Mouse (Mus musculus): ENCODE measurements around the gene Ush1g. TPM values are rescaled to one million over a fixed set of nuclear protein-coding genes. Genes with fewer than 3 reads are reported as not detected.

Ush1g gene
- polyA plus RNA-seq, 1 experiment, result not detected

DNA sequence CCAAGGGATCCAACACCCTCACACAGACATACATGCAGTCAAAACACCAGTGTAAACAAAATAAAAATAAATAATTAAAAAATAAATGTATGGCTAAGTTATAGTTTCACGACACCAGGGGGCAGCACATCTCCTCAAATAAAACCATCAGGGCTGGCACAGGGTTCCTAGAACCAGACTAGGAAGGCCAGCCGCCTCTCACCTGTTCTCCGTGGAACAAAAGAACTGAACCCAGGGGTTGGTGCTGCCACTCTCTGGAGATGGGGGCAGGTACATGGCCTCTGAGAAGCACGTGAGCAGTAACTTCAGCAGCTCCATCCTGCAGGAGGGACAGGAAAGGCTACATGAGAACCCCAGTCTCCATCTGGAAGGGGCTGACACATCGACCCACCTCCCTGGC, 36.6 kb upstream of the Ush1g start:
- H3K27ac ChIP-seq (ENCODE audit: insufficient read depth, low read depth, low read length), result no peak overlapping the region
- no peak overlapping the region for H3K4me3 ChIP-seq (ENCODE audit: insufficient read depth, low read length)
- no peak for TF ChIP-seq CTCF (IDR thresholded peaks at IDR 0.05; ENCODE audit: low read depth, low read length)
- TF ChIP-seq POLR2A (IDR thresholded peaks at IDR 0.05; ENCODE audit: borderline replicate concordance, low read depth, low read length), result no peak
- peaks cover 2% of the 10 kb centered on the region; the same call in 1 of the 2 replicates for H3K4me1 ChIP-seq (ENCODE audit: control insufficient read depth, insufficient read depth, low read length)

DNA sequence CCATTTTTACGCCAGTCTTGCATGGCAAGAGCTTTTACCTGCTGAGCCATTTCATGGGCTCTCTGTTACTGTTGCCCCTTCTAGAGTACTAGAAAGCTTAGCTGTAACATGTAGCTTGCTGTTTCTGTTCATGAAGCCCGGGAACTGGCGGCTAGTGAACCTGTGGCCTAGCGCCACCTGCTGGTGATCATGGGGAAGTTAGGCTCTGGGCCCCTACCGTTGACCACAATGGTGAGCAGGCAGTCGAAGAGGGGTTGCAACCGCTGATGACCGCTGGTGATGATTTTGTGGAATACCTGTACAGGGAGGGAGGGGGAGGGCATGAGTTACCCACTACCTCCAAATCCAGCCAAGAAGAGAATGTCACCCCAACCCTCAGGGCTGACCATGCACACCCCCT, 32.3 kb upstream of the Ush1g start:
- H3K4me1 ChIP-seq (ENCODE audit: control insufficient read depth, insufficient read depth, low read length), result peaks cover 3% of the 10 kb centered on the region
- TF ChIP-seq CTCF (IDR thresholded peaks at IDR 0.05; ENCODE audit: low read depth, low read length) (peak; percentile 71), POLR2A (IDR thresholded peaks at IDR 0.05; ENCODE audit: borderline replicate concordance, low read depth, low read length) (no peak)
- no peak overlapping the region for H3K4me3 ChIP-seq (ENCODE audit: insufficient read depth, low read length)
- H3K27ac ChIP-seq (ENCODE audit: insufficient read depth, low read depth, low read length), result no peak overlapping the region

DNA sequence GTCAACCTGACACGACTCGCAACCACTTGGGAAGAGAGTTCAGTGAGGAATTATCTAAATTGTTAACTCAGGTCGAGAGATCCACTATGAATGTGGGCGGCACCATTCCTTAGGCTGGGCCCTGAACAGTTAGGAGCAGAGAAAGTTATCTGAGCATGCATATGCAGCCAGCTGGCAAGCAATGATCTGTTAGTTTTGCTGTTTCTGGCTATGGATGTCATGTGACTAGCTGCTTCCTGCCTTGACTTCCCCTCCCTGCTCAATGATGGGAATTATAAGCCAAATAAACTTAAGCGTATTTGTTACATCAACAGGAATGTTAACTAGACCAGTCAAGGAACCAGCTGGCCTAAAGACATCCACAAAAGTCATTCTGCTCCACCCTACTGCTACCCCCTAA, 31.5 kb upstream of the Ush1g start:
- Histone ChIP-seq H3K27ac (ENCODE audit: insufficient read depth, low read depth, low read length) (no peak overlapping the region), H3K4me1 (ENCODE audit: control insufficient read depth, insufficient read depth, low read length) (peaks cover 3% of the 10 kb centered on the region), H3K4me3 (ENCODE audit: insufficient read depth, low read length) (no peak overlapping the region)
- no peak for TF ChIP-seq CTCF (IDR thresholded peaks at IDR 0.05; ENCODE audit: low read depth, low read length)
- no peak for TF ChIP-seq POLR2A (IDR thresholded peaks at IDR 0.05; ENCODE audit: borderline replicate concordance, low read depth, low read length)

DNA sequence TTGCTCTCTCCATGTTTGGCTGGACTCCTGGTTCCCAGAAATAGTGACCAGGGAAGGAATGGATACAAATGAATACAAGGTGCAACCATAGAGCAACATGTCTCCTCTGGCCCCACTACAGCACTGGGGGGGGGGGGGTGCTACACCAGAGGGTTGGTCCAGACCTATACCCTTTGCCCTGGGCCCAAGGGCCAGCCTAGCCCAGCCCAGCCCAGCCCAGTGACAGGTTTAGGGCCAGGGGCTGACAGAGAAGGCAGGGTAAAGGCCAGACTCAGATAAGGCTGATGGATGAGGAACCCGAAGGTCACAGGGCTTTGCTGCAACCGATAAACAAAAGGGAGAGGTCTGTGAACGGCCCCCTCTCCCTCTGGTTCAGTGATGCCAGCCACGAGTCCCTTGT, 28.1 kb upstream of the Ush1g start:
- Histone ChIP-seq H3K4me1 (ENCODE audit: control insufficient read depth, insufficient read depth, low read length) (peaks cover 3% of the 10 kb centered on the region), H3K27ac (ENCODE audit: insufficient read depth, low read depth, low read length) (no peak overlapping the region), H3K4me3 (ENCODE audit: insufficient read depth, low read length) (no peak overlapping the region)
- TF ChIP-seq CTCF (IDR thresholded peaks at IDR 0.05; ENCODE audit: low read depth, low read length), result no peak

DNA sequence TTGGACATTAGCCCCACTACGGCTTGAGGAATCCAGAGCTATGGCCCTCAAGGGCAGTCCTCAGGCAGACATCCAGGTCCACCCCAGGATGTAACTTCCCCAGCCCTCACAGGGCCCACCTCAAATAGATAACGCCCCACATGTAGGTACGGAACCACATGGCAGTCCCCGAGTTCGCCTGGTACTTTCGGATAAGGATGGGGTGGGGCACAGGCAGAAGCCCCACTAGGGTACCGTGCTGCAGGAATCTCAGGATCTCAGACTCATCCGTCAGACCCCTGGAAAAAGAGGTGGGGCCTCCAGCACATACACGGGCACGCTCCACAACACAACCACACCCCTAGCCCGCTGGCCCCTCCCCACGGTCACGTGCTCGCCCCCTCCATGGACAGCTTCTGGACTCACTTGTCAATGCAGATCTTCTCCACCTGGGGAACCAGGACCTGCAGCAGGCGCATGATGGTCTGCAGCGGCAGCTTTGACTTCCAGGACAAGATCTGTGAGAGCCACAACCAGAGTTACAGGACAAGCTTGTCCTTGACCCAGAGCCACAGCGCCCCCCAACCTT, 26.9 kb upstream of the Ush1g start:
- H3K4me3 ChIP-seq (ENCODE audit: insufficient read depth, low read length), result no peak overlapping the region
- TF ChIP-seq POLR2A (IDR thresholded peaks at IDR 0.05; ENCODE audit: borderline replicate concordance, low read depth, low read length) (no peak), CTCF (IDR thresholded peaks at IDR 0.05; ENCODE audit: low read depth, low read length) (no peak)
- no peak overlapping the region for H3K27ac ChIP-seq (ENCODE audit: insufficient read depth, low read depth, low read length)
- H3K4me1 ChIP-seq (ENCODE audit: control insufficient read depth, insufficient read depth, low read length), result peaks cover 3% of the 10 kb centered on the region

DNA sequence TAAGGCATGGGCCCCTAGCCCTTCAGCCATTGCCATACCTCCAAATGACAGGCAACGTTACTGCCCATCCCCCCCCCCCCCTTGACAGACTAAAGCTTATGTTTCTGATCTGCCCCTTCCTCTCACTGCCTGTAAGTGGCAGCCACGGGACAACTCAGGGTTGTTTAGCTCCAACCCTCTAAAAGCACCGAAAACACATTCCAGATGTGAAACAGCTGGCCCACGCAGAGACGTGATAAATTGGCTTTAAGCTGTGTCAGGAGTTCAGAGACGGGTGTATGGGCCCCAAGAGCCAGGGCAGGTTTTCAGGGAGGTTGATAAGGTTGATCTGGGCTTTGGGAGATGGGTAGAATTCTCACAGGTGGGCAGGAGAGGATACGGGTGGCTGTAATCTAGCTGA, 23.7 kb upstream of the Ush1g start:
- Histone ChIP-seq H3K4me1 (ENCODE audit: control insufficient read depth, insufficient read depth, low read length) (no peaks in the 10 kb centered on the region), H3K27ac (ENCODE audit: insufficient read depth, low read depth, low read length) (no peak overlapping the region), H3K4me3 (ENCODE audit: insufficient read depth, low read length) (no peak overlapping the region)
- TF ChIP-seq POLR2A (IDR thresholded peaks at IDR 0.05; ENCODE audit: borderline replicate concordance, low read depth, low read length) (no peak), CTCF (IDR thresholded peaks at IDR 0.05; ENCODE audit: low read depth, low read length) (no peak)

DNA sequence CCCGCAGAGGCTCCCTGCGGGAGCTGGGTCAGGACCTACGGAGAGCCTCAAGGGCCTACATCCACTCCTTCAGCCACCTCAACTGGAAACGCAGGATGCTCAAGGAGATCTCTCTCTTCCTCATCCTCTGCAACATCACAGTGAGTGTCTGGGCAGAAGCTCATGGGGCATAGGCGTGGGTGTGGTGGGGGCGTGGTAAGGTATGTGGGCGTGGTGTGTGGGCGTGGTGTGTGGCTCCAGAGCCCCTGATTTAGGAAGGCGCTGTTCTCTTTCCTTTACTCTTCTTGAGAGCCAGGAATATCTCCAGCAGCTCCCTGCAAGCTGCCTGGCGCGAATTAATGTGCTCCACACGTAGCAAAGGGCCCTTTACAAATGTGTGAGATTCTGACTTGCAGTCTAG, 23.1 kb upstream of the Ush1g start:
- no peak overlapping the region for H3K4me3 ChIP-seq (ENCODE audit: insufficient read depth, low read length)
- H3K4me1 ChIP-seq (ENCODE audit: control insufficient read depth, insufficient read depth, low read length), result no peaks in the 10 kb centered on the region
- TF ChIP-seq POLR2A (IDR thresholded peaks at IDR 0.05; ENCODE audit: borderline replicate concordance, low read depth, low read length) (no peak), CTCF (IDR thresholded peaks at IDR 0.05; ENCODE audit: low read depth, low read length) (no peak)
- no peak overlapping the region for H3K27ac ChIP-seq (ENCODE audit: insufficient read depth, low read depth, low read length)

DNA sequence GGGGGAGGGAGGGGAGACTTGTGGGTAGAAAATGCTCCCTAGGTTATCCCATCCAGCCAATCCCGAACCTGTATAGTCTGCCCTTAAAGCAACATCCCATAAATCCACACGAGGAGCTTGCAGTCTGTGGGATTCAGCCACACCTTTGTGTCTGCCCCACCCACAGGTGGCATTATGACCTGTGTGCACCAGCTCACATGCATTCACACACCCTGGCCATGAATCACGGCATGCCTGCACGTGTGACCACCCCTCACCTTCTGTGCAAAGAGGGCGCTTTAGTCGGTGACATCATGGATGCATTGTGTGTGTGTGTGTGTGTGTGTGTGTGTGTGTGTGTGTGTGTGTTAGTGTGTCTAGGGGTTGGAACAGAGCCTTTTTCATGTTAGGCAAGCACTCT, 20.0 kb upstream of the Ush1g start:
- Histone ChIP-seq H3K4me3 (ENCODE audit: insufficient read depth, low read length) (no peak overlapping the region), H3K27ac (ENCODE audit: insufficient read depth, low read depth, low read length) (no peak overlapping the region), H3K4me1 (ENCODE audit: control insufficient read depth, insufficient read depth, low read length) (no peaks in the 10 kb centered on the region)
- TF ChIP-seq POLR2A (IDR thresholded peaks at IDR 0.05; ENCODE audit: borderline replicate concordance, low read depth, low read length), result no peak
- TF ChIP-seq CTCF (IDR thresholded peaks at IDR 0.05; ENCODE audit: low read depth, low read length), result no peak

DNA sequence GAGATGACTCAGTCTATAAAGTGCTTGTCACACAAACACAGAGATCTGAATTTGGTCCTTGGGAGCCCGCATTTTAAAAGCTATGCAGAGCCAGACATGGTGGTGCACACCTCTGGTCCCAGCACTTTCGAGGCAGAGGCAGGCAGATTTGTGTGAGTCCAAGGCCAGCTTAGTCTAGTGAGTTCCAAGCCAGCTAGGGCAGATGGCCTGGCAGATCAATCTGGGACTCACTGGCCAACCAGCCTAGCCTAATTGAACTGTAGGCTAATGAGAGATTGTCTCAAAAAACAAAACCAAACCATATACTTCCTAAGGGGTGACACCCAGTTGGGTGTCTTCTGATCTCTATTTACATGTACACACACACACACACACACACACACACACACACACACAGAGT, 19.4 kb upstream of the Ush1g start:
- Histone ChIP-seq H3K4me3 (ENCODE audit: insufficient read depth, low read length) (no peak overlapping the region), H3K27ac (ENCODE audit: insufficient read depth, low read depth, low read length) (no peak overlapping the region), H3K4me1 (ENCODE audit: control insufficient read depth, insufficient read depth, low read length) (no peaks in the 10 kb centered on the region)
- TF ChIP-seq POLR2A (IDR thresholded peaks at IDR 0.05; ENCODE audit: borderline replicate concordance, low read depth, low read length) (no peak), CTCF (IDR thresholded peaks at IDR 0.05; ENCODE audit: low read depth, low read length) (no peak)

DNA sequence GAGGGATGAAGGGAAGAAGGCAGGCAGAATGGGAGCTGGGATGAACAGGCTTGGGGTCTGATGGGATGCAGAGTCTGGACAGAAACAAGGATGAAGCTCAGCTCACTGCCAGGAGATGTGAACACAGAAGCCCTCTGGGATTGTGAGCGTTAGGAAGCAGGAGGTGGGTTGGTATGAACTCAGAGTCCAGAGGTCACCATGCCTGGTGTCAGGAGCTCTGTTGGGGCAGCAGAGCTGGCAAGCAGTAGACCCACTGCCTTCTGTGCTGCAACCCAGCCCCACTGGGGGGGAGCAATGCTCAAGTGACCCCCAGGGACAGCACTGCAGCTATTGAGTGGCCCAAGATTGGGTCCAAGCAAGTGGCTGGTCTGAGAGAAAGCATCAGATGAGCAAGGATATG, 16.0 kb upstream of the Ush1g start:
- Histone ChIP-seq H3K27ac (ENCODE audit: insufficient read depth, low read depth, low read length) (no peak overlapping the region), H3K4me1 (ENCODE audit: control insufficient read depth, insufficient read depth, low read length) (no peaks in the 10 kb centered on the region), H3K4me3 (ENCODE audit: insufficient read depth, low read length) (no peak overlapping the region)
- TF ChIP-seq CTCF (IDR thresholded peaks at IDR 0.05; ENCODE audit: low read depth, low read length) (no peak), POLR2A (IDR thresholded peaks at IDR 0.05; ENCODE audit: borderline replicate concordance, low read depth, low read length) (no peak)

DNA sequence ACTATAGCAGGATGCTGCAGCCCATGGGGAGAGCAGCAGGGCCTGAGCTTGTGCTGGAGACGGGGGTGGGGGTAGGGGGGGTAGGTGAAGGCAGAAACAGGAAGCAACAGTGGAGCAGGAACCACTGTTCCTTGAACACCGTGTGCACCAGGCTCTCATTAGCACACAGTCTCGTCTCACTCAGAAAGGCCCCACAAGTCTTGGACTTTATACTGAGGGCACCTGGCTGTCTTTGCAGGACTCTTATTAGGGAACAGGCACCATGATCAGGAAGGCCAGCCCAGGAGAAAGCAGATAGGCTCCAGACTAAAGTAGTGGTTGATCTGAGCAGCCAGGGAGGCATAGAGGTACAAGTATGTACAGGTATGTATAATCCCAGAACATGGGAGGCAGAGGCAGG, 15.5 kb upstream of the Ush1g start:
- Histone ChIP-seq H3K4me3 (ENCODE audit: insufficient read depth, low read length) (no peak overlapping the region), H3K4me1 (ENCODE audit: control insufficient read depth, insufficient read depth, low read length) (no peaks in the 10 kb centered on the region), H3K27ac (ENCODE audit: insufficient read depth, low read depth, low read length) (no peak overlapping the region)
- TF ChIP-seq POLR2A (IDR thresholded peaks at IDR 0.05; ENCODE audit: borderline replicate concordance, low read depth, low read length), result no peak
- no peak for TF ChIP-seq CTCF (IDR thresholded peaks at IDR 0.05; ENCODE audit: low read depth, low read length)

Data from bone marrow macrophage, adult 2 months (primary cell).